Mouse (Mus musculus) MEL (cell line): ENCODE measurements around the gene Kyat1. TPM values are rescaled to one million over a fixed set of nuclear protein-coding genes. Genes with fewer than 3 reads are reported as not detected.

Experiments used
- DNase-seq: peaks from one replicate; pipeline ENCODE4 v3.0.0; 2011; ENCODE audit warnings: low read depth, low spot score
- H3K27ac ChIP-seq: 2 replicates; pipeline ENCODE4 v1.5.1; 2012; ENCODE audit warnings: low read depth, mild to moderate bottlenecking, control low read depth, low read length, moderate library complexity; ENCODE audit not compliant: control insufficient read depth
- H3K27me3 ChIP-seq, 2 experiments: fragments of 150-350 bp in 1 of 2; sonication (generic) in 1 of 2; 2 replicates each; pipeline ENCODE4 v1.6.1; 2012; ENCODE audit warnings: low read length in 2 of 2, mild to moderate bottlenecking in 2 of 2, improper control_type of control experiment in 1 of 2, moderate library complexity in 1 of 2; ENCODE audit not compliant: insufficient read depth in 2 of 2, control insufficient read depth in 1 of 2
- H3K36me3 ChIP-seq, 2 experiments: 2 replicates each; pipeline ENCODE4 v1.6.1; 2012 to 2014; ENCODE audit warnings: low read length in 2 of 2, improper control_type of control experiment in 1 of 2, inconsistent platforms in 1 of 2, mild to moderate bottlenecking in 1 of 2; ENCODE audit not compliant: insufficient read depth in 2 of 2, control insufficient read depth in 1 of 2
- H3K4me1 ChIP-seq, 2 experiments: fragments of 150-350 bp in 1 of 2; sonication (generic) in 1 of 2; 2 replicates each; pipeline ENCODE4 v1.6.1; 2012; ENCODE audit warnings: low read length in 2 of 2, improper control_type of control experiment in 1 of 2, mild to moderate bottlenecking in 1 of 2; ENCODE audit not compliant: insufficient read depth in 2 of 2, control insufficient read depth in 1 of 2
- H3K4me3 ChIP-seq, 2 experiments: fragments of 150-350 bp in 1 of 2; sonication (generic) in 1 of 2; 2 replicates each; pipeline ENCODE4 v1.5.1; 2012; ENCODE audit warnings: low read depth in 2 of 2, low read length in 2 of 2, mild to moderate bottlenecking in 2 of 2, moderate library complexity in 2 of 2, control low read depth in 1 of 2, improper control_type of control experiment in 1 of 2; ENCODE audit not compliant: control insufficient read depth in 1 of 2, insufficient read depth in 1 of 2
- H3K79me2 ChIP-seq: 2 replicates; pipeline ENCODE4 v1.6.1; 2012; ENCODE audit warnings: mild to moderate bottlenecking, low read length, moderate library complexity; ENCODE audit not compliant: control insufficient read depth, poor library complexity, insufficient read depth
- H3K9ac ChIP-seq: 2 replicates; pipeline ENCODE4 v1.6.1; 2012; ENCODE audit warnings: low read depth, mild to moderate bottlenecking, control low read depth, low read length, moderate library complexity; ENCODE audit not compliant: control insufficient read depth, poor library complexity, severe bottlenecking
- H3K9me3 ChIP-seq: fragments of 150-350 bp; sonication (generic); replicated peaks from 2 replicates; pipeline ENCODE4 v1.6.1; 2012; ENCODE audit warnings: mild to moderate bottlenecking, low read length, improper control_type of control experiment, moderate library complexity; ENCODE audit not compliant: insufficient read depth
- CHD1 ChIP-seq: IDR thresholded peaks from 2 replicates; pipeline ENCODE4 v1.6.1; 2012; ENCODE audit warnings: low read depth, mild to moderate bottlenecking, inconsistent platforms, low read length, improper control_type of control experiment
- CHD2 ChIP-seq: IDR thresholded peaks from 2 replicates; pipeline ENCODE4 v1.6.1; 2011; ENCODE audit warnings: low read length, improper control_type of control experiment
- CTCF ChIP-seq, 3 experiments: IDR thresholded peaks in 2 of 3; conservative IDR thresholded peaks in 1 of 3; 2 replicates each; pipeline ENCODE4 v1.5.1; 2011 to 2012; ENCODE audit warnings: low read length in 3 of 3, low read depth in 2 of 3, mild to moderate bottlenecking in 2 of 3, improper control_type of control experiment in 1 of 3, inconsistent platforms in 1 of 3, mixed read lengths in 1 of 3, moderate library complexity in 1 of 3; ENCODE audit not compliant: control insufficient read depth in 1 of 3, insufficient read depth in 1 of 3, poor library complexity in 1 of 3, severe bottlenecking in 1 of 3
- E2F4 ChIP-seq: IDR thresholded peaks from 2 replicates; pipeline ENCODE4 v1.6.1; 2011; ENCODE audit warnings: low read depth, low read length, improper control_type of control experiment, borderline replicate concordance
- ELF1 ChIP-seq: IDR thresholded peaks from 2 replicates; pipeline ENCODE4 v1.6.1; 2014; ENCODE audit warnings: low read depth, mild to moderate bottlenecking, inconsistent platforms, low read length, improper control_type of control experiment, moderate library complexity
- EP300 ChIP-seq, 2 experiments: IDR thresholded peaks; 2 replicates each; pipeline ENCODE4 v1.6.1; 2011; ENCODE audit warnings: improper control_type of control experiment in 2 of 2, low read length in 2 of 2, low read depth in 1 of 2, mild to moderate bottlenecking in 1 of 2
- ETS1 ChIP-seq: IDR thresholded peaks from 2 replicates; pipeline ENCODE4 v1.6.1; 2012; ENCODE audit warnings: low read depth, mild to moderate bottlenecking, inconsistent platforms, low read length, improper control_type of control experiment, moderate library complexity
- GABPA ChIP-seq: IDR thresholded peaks from 2 replicates; pipeline ENCODE4 v1.6.1; 2012; ENCODE audit warnings: low read depth, mild to moderate bottlenecking, inconsistent platforms, low read length, improper control_type of control experiment, moderate library complexity
- GATA1 ChIP-seq: IDR thresholded peaks from 2 replicates; pipeline ENCODE4 v1.6.1; 2011; ENCODE audit warnings: low read depth, low read length, improper control_type of control experiment
- HCFC1 ChIP-seq: IDR thresholded peaks from 2 replicates; pipeline ENCODE4 v1.6.1; 2012; ENCODE audit warnings: low read depth, mild to moderate bottlenecking, inconsistent platforms, low read length, improper control_type of control experiment, moderate library complexity
- JUND ChIP-seq: IDR thresholded peaks from 2 replicates; pipeline ENCODE4 v1.6.1; 2011; ENCODE audit warnings: low read depth, mild to moderate bottlenecking, improper control_type of control experiment, low read length
- MAX ChIP-seq: IDR thresholded peaks from 2 replicates; pipeline ENCODE4 v1.6.1; 2011; ENCODE audit warnings: low read length, improper control_type of control experiment
- MAZ ChIP-seq: IDR thresholded peaks from 2 replicates; pipeline ENCODE4 v1.6.1; 2012; ENCODE audit warnings: low read depth, mild to moderate bottlenecking, inconsistent platforms, low read length, improper control_type of control experiment
- MXI1 ChIP-seq: IDR thresholded peaks from 2 replicates; pipeline ENCODE4 v1.6.1; 2011; ENCODE audit warnings: mild to moderate bottlenecking, low read depth, low read length, improper control_type of control experiment
- MYC ChIP-seq: IDR thresholded peaks from 2 replicates; pipeline ENCODE4 v1.6.1; 2011; ENCODE audit warnings: low read depth, mild to moderate bottlenecking, low read length, improper control_type of control experiment, moderate library complexity
- NELFE ChIP-seq: IDR thresholded peaks from 2 replicates; pipeline ENCODE4 v1.6.1; 2011; ENCODE audit warnings: low read depth, low read length, improper control_type of control experiment
- NRF1 ChIP-seq: IDR thresholded peaks from 2 replicates; pipeline ENCODE4 v1.6.1; 2014; ENCODE audit warnings: low read depth, mild to moderate bottlenecking, inconsistent platforms, low read length, improper control_type of control experiment, moderate library complexity; ENCODE audit not compliant: poor library complexity, insufficient read depth, severe bottlenecking
- POLR2A ChIP-seq, 2 experiments: IDR thresholded peaks; 2 replicates each; pipeline ENCODE4 v1.6.1; 2011 to 2012; ENCODE audit warnings: low read length in 2 of 2, mild to moderate bottlenecking in 2 of 2, control low read depth in 1 of 2, improper control_type of control experiment in 1 of 2, low read depth in 1 of 2, moderate library complexity in 1 of 2; ENCODE audit not compliant: control insufficient read depth in 1 of 2, insufficient read depth in 1 of 2, poor library complexity in 1 of 2
- POLR2AphosphoS2 ChIP-seq: IDR thresholded peaks from 2 replicates; pipeline ENCODE4 v1.6.1; 2011; ENCODE audit warnings: low read length, improper control_type of control experiment
- SIN3A ChIP-seq: IDR thresholded peaks from 2 replicates; pipeline ENCODE4 v1.6.1; 2012; ENCODE audit warnings: low read length, improper control_type of control experiment, inconsistent platforms
- SMC3 ChIP-seq: IDR thresholded peaks from 2 replicates; pipeline ENCODE4 v1.6.1; 2011; ENCODE audit warnings: low read depth, low read length, improper control_type of control experiment
- TBP ChIP-seq: IDR thresholded peaks from 2 replicates; pipeline ENCODE4 v1.8.0; 2011; ENCODE audit warnings: low read depth, low read length, improper control_type of control experiment
- TCF12 ChIP-seq: IDR thresholded peaks from 2 replicates; pipeline ENCODE4 v1.6.1; 2014; ENCODE audit warnings: low read depth, mild to moderate bottlenecking, inconsistent platforms, low read length, improper control_type of control experiment, moderate library complexity
- USF1 ChIP-seq: IDR thresholded peaks from 2 replicates; pipeline ENCODE4 v1.6.1; 2014; ENCODE audit warnings: low read depth, mild to moderate bottlenecking, inconsistent platforms, low read length, improper control_type of control experiment, moderate library complexity
- ZC3H11A ChIP-seq: IDR thresholded peaks from 2 replicates; pipeline ENCODE4 v1.6.1; 2012; ENCODE audit warnings: low read depth, mild to moderate bottlenecking, inconsistent platforms, low read length, improper control_type of control experiment
- ZKSCAN1 ChIP-seq: IDR thresholded peaks from 2 replicates; pipeline ENCODE4 v1.6.1; 2012; ENCODE audit warnings: low read depth, mild to moderate bottlenecking, inconsistent platforms, low read length, improper control_type of control experiment, moderate library complexity
- ZMIZ1 ChIP-seq: IDR thresholded peaks from 2 replicates; pipeline ENCODE4 v1.6.1; 2012; ENCODE audit warnings: low read depth, mild to moderate bottlenecking, inconsistent platforms, low read length, improper control_type of control experiment, moderate library complexity
- polyA plus RNA-seq, 2 experiments: library from polyadenylated mRNA; stranded (reverse) in 1 of 2; unstranded in 1 of 2; fragments of >175 nt in 1 of 2; fragments of >200 nt in 1 of 2; gene quantifications; 2 replicates each; pipeline versions ENCODE4 v1.2.1 to v1.2.4; 2012; ENCODE audit warnings: low replicate concordance in 2 of 2, low read depth in 1 of 2; ENCODE audit not compliant: insufficient read length in 2 of 2, insufficient read depth in 1 of 2, missing spikeins in 1 of 2
- total RNA-seq: library from RNA; depleted of rRNA; stranded (reverse); fragments of 300-350 nt; gene quantifications from 2 replicates; pipeline ENCODE4 v1.2.3, GENCODE M21; 2012

Gene Kyat1
- total and polyA plus RNA-seq, 3 experiments, result 9.5 to 14.9 TPM; not detected in 1

DNA sequence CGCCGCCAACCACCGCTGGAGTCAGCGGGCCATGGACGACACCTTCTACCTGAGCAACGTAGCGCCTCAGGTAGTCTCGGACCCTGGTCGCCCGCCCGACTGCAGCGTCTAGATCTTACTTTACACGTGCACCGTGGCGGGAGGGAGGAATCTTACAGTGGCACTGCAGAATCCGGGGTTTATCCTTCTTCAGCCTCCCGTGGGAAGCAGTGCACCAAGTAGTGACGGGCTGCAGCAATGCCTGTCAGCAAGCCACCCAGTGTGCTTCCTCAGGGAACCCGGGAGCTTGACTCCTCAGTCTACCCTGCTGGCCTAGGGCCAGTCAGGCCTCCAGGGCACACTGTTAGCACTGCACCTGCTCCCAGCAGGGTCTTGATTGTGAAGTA, 33.7 kb downstream of the Kyat1 start:
- peak overlapping the region; percentile 48; the same call in 1 of the 2 replicates for H3K27ac ChIP-seq
- H3K79me2 ChIP-seq, result peaks cover 3% of the 10 kb centered on the region; the same call in 1 of the 2 replicates
- peak overlapping the region; percentile 64 to 78 for H3K4me3 ChIP-seq
- TF ChIP-seq MYC (0 out of 2 replicates have a peak, but pooled peaks have one; percentile 59), MAX (peak; percentile 65), CTCF (IDR thresholded peaks at IDR 0.05 in 2 of 3, conservative IDR thresholded peaks at IDR 0.05 in 1 of 3; ENCODE audit: control insufficient read depth in 1 of 3, insufficient read depth in 1 of 3, low read depth in 2 of 3, low read length in 3 of 3, poor library complexity in 1 of 3, severe bottlenecking in 1 of 3) (no peak), ZKSCAN1 (no peak), USF1 (no peak), ETS1 (0 out of 2 replicates have a peak, but pooled peaks have one; percentile 12), E2F4 (no peak), ELF1 (no peak), JUND (no peak)
- peaks cover 0 to 2% of the 10 kb centered on the region in 2 experiments; a peak in 2 of 4 replicates for H3K36me3 ChIP-seq
- DNase-seq, result no peak
- H3K4me1 ChIP-seq, result peaks cover 0 to 2% of the 10 kb centered on the region in 2 experiments; a peak in 1 of 4 replicates
- no peaks in the 10 kb centered on the region for H3K27me3 ChIP-seq
- no peaks in the 10 kb centered on the region for H3K9me3 ChIP-seq
- peak overlapping the region; percentile 81 for H3K9ac ChIP-seq

DNA sequence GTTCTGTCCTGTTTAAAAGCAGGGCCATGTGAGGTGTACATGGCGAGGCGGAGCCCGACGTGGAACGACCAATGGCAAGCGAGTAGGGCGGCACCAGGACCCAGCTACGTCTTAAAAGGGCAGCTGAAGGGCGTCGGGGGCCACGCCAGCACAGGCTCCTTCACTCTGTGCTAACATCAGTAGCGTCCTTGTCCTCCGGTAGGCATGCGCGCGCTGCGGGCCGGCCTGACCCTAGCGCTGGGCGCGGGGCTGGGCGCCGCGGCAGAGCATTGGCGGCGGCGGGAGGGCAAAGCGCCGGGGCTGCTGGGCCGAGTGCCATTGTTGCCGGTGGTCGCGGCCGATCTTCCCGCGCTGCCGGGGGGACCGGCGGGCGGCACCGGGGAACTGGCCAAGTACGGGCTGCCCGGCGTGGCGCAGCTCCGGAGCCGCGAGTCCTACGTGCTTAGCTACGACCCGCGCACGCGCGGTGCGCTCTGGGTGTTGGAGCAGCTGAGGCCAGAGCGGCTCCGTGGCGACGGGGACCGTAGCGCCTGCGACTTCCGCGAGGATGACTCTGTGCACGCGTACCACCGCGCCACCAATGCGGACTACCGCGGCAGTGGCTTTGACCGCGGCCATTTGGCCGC, 34.2 kb downstream of the Kyat1 start, which contains the start of gene Endog:
TSS of gene Endog (plus strand) at position 123 of the 626 bp plus-strand sequence.
- Histone ChIP-seq H3K4me1 (no peaks in the 10 kb centered on the region), H3K79me2 (peaks cover 3% of the 10 kb centered on the region; the same call in 1 of the 2 replicates), H3K36me3 (peaks cover 0 to 2% of the 10 kb centered on the region in 2 experiments; a peak in 2 of 4 replicates), H3K4me3 (peak within 1 kb of the TSS; percentile 64 to 78), H3K27me3 (no peaks in the 10 kb centered on the region), H3K27ac (peak within 1 kb of the TSS; percentile 48), H3K9ac (peak within 1 kb of the TSS; percentile 81), H3K9me3 (no peaks in the 10 kb centered on the region)
- peak; percentile 94 for DNase-seq
- TF ChIP-seq CHD1, result no peak
- TF ChIP-seq USF1, result peak; percentile 43; the same call in 1 of the 2 replicates
- TF ChIP-seq ZC3H11A, result no peak
- 0 out of 4 replicates have a peak, but pooled peaks of 1 of the 2 experiments have one; percentile 2 for TF ChIP-seq EP300 (IDR thresholded peaks at IDR 0.05; ENCODE audit: low read depth in 1 of 2, low read length in 2 of 2)
- no peak for TF ChIP-seq ZKSCAN1
- TF ChIP-seq SMC3, result no peak
- peak; percentile 91 for TF ChIP-seq POLR2AphosphoS2
- peak; percentile 94 to 98 for TF ChIP-seq POLR2A (IDR thresholded peaks at IDR 0.05; ENCODE audit: control insufficient read depth in 1 of 2, insufficient read depth in 1 of 2, low read depth in 1 of 2, low read length in 2 of 2, poor library complexity in 1 of 2)
- peak; percentile 45; the same call in 1 of the 2 replicates for TF ChIP-seq MAX
- peak; percentile 98 for TF ChIP-seq ZMIZ1
- TF ChIP-seq CHD2, result no peak
- TF ChIP-seq TBP, result peak; percentile 96
- TF ChIP-seq GABPA, result no peak
- peak; percentile 59; the same call in 1 of the 2 replicates for TF ChIP-seq SIN3A
- TF ChIP-seq NELFE, result peak; percentile 99
- peak; percentile 78 for TF ChIP-seq MXI1
- TF ChIP-seq TCF12, result peak; percentile 48; the same call in 1 of the 2 replicates
- TF ChIP-seq NRF1, result peak; percentile 82
- peak; percentile 63 for TF ChIP-seq HCFC1
- TF ChIP-seq GATA1, result no peak
- 0 out of 2 replicates have a peak, but pooled peaks have one; percentile 31 for TF ChIP-seq MAZ
- TF ChIP-seq ELF1, result no peak
